Mouse (Mus musculus): ENCODE measurements around the gene Aass.

- TF ChIP-seq MAFK (IDR thresholded peaks at IDR 0.05; ENCODE audit: insufficient read depth, low read depth, low read length): no peak
- TF ChIP-seq ZC3H11A (IDR thresholded peaks at IDR 0.05; ENCODE audit: borderline replicate concordance, low read depth, low read length): no peak
- no peak for TF ChIP-seq HCFC1 (IDR thresholded peaks at IDR 0.05; ENCODE audit: borderline replicate concordance, insufficient read depth, low read length)
- TF ChIP-seq CHD2 (IDR thresholded peaks at IDR 0.05; ENCODE audit: low read depth, low read length): no peak
Observed at GRCm38 (mm10) chr6:23048836-23049235, 84.0 kb downstream of the Aass start.
